Mouse (Mus musculus): ENCODE results near the gene Cry2. TPM values are rescaled to one million over a fixed set of nuclear protein-coding genes. Genes with fewer than 3 reads are reported as not detected.

Cry2 gene
- polyA plus RNA-seq, 1 experiment from 2014 or later: 17.7 TPM

Small RNA genes within 50 kb of the gene (microRNA-seq; reads per million reads assigned to microRNA genes)
- gene Mir7000 (ENCODE audit: borderline number of aligned reads): not detected

Other genes starting within 250 kb of the Cry2 start
- 12.5 and 13.6 TPM in 2 replicates for gene Pex16, start 59.4 kb downstream of the Cry2 start, polyA plus RNA-seq (2014; fragmentation: Nextera tagmentation; extraction: Ambion mirVana)
- 0.93 and 2.0 TPM in 2 replicates for gene Large2, start 59.2 kb downstream of the Cry2 start, polyA plus RNA-seq (2014; fragmentation: Nextera tagmentation; extraction: Ambion mirVana)
- gene 1700029I15Rik, start 51.5 kb downstream of the Cry2 start, polyA plus RNA-seq (2014; fragmentation: Nextera tagmentation; extraction: Ambion mirVana): 0.67 and 0.89 TPM in 2 replicates
- 2.7 and 4.1 TPM in 2 replicates for gene Mapk8ip1, start 32.8 kb downstream of the Cry2 start, polyA plus RNA-seq (2014; fragmentation: Nextera tagmentation; extraction: Ambion mirVana)
- gene Slc35c1, start 26.5 kb upstream of the Cry2 start, polyA plus RNA-seq (2014; fragmentation: Nextera tagmentation; extraction: Ambion mirVana): 8.6 and 12.0 TPM in 2 replicates
- gene Chst1, start 165.7 kb upstream of the Cry2 start, polyA plus RNA-seq (2014; fragmentation: Nextera tagmentation; extraction: Ambion mirVana): 1.1 and 1.4 TPM in 2 replicates